Mouse (Mus musculus) R1 (cell line): ENCODE measurements around the gene Enah.

Experiments used
- DNase-seq: peaks from one replicate; pipeline ENCODE4 v3.0.0-alpha.2; 2018; ENCODE audit warnings: low read depth, low spot score

The Enah gene

DNA sequence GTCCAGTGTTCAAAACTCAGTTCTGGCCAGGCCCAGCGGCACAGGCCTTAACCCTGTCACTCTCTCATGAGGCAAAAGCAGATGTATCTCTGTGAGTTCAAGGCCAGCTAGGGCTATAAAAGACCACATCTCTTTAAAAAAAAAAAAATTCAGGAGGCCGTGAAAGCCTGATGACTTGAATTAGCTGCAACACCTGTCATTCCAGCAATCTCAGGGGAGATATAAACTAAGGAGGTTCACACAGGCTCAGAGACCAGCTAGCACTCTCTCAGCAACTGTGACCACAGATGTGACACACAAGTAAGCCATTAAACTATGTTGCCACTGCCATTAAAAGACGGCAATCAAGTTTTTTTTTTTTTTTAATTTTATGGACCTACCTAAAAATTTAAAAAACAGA is 56.0 kb downstream of the Enah start:
- no peak for DNase-seq

DNA sequence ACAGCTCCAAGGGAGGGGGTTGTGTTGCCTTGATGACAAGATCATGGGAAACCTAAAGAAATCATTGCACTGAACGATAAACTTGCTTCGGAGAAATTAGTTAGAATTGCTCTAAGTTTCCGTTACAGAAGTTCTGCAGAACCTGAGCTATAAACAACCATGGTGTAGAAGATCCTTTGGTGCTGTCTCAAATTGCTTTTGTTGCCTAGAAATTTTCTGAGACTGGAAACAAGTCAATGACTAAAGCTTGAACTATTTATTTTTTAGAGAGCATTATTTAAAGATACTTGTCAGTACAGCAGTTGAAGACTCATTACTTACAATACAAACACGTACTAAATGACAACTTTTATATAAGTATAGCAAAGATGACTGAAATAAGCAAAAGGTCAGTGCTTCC is 56.4 kb downstream of the Enah start:
- no peak for DNase-seq

DNA sequence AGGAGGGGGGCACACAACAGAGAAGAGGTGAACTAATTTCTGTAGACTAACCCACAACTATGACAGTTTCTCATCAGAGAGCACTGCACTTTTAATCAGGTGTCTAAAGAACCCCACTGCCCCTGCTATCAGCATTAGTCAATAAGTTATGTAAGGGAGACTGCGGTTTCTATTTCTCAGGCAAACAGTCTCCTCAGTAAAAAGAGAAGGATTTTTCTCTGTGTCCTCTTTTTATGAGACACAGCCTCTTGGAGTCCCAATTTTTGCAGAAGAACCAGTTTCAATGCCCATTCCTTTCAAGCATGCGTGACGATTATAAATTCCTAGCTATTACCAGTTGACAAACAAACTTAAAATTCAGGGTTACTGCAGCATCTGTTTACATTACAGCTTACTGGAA is 59.4 kb downstream of the Enah start:
- DNase-seq, result no peak

DNA sequence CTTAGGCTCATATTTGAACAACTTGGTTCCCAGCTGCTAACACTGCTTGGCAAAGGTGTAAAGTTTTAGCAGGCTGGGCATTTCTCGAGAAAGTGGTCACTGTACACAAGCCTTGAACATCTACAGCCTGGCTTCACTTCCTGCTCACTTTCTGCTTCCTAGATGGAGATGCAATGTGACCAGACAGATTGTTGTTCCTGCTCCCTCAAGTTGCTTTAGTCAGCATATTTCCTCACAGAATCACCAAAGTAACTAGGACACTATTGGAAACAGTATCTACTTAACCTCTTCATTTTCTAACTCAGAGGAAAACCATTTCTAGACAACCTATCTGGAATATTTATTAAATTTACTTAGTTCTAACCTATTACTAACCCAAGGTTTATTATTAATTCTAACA is 61.4 kb downstream of the Enah start:
- DNase-seq, result no peak

DNA sequence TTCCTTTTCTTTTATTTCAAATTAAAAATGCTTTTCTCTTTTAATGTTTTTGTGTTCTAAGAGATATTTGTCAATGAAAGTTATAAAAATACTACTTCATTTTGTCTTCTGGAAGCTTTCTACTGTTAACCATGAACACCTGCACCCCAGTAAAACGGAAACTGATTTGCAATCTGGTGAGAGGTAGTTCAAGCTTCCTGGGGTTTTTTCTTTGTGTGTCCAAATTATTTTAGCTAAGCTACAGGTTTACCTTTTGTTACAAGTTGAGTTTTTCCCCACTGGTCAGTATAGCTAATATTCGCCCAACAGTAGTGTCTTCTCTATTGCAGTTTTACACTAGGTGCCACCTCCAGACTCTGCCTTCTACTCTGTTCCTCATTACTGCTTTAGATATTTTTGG is 62.1 kb downstream of the Enah start:
- no peak for DNase-seq

DNA sequence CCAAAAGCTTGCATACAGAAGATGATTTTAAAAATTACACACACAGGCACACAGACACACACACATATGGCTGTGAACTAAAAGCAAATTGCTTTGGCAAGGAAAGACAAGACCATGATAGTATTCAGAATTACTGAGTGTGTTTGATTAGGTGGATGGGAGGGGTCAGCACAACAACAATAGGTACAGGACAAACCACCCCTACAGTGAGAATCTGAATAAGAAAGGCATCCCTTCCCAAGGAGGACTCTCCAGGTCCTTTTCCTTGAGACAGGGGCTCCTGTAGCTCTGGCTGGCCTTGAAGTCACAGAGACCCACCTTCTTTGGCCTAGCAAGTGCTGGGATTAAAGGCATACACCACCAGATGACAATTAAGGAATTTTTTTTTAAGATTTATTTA is 66.2 kb downstream of the Enah start:
- DNase-seq, result peak; percentile 94

DNA sequence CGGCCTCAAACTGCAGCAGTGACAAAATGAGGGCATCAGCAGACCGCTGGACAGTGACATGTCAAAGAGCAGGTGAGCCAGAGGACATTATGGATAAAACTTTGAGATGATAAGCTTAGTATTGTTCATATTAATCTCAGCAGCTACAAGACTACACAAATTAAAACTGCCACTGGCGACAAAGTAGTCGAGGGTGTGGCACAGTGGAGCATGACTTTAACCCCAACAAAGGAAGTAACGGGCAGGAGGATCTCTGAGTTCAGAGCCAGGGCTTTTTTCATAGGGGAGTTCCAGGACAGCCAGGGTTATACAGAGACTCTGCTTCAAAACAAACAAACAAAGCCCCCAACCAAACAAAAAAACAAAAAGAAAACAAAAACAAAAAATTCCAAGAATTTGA is 68.5 kb downstream of the Enah start:
- DNase-seq, result no peak

DNA sequence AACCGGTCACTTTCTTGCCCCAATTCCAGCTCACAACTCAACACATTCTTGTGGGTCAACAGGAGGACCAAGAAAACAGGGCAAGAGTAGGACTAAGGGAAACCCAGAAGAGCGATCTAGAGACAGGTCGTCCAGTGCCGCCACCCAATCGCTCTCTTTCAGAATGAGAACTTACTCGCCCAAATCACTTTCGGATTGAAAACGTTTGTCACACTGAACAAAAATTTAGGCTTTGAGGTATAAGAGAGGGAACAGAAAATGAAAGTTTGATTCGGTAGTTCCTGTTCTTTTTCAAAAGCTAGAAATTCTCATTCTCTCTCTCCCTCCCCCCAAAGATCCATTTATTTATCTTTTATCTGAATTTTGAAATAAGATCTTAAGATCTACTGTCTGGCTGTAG is 69.1 kb downstream of the Enah start:
- DNase-seq, result no peak

DNA sequence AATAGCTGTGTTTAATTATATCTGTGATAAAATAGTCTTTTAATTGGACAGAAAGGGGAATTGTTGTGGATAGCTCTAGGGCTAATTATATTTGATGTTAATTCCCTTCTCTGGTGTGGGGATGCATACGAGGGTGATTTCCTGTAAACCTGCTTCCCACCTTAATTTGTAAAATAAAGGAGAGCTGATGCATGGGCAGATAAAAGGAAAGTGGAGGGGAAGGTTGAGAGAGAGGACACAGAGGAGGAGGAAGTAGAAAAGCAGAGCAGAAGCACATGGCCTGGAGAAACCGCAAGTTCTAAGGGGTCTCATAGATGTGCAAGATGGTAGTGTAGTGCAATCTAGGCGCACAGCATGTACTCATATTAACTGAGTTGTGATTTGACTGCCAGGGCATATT is 71.6 kb downstream of the Enah start:
- peak; percentile 82 for DNase-seq

DNA sequence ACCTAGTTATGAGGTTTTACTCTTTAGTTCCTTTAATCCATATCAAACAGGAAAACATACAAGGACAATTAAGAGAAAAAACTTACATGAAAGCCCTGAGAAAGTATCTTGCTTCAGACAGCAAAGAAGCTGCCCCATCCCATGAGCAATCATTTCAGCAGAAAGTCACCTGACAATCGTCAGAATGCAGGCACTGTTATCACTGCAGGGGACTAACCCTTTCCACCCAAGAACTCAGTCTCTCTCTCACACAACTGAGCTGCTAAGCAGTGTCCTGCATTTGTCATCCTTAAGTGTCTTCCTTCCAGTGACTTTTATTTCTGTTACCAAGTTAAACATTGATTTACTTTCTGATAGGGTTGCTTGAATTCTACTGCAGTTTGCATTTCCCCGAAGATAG is 82.7 kb downstream of the Enah start:
- peak; percentile 53 for DNase-seq

DNA sequence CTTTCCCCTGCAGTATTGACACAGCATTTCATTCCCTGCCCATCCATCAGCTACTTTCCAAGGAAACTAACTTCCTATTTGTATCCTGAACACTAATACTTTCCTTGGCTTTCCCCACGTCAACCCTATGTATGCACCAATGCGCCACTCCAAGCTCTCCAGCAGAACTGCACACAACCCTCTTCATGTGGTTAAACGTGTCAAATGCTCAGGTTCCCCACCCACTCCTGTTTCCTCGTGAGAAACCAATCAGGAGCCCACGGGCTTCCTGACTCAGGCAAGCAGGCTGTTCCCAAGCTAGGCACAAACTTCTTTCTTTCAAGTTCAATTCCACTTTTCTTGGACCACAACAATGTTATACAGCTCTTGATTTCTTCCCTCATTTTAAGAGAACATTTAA is 91.4 kb downstream of the Enah start:
- DNase-seq, result no peak

DNA sequence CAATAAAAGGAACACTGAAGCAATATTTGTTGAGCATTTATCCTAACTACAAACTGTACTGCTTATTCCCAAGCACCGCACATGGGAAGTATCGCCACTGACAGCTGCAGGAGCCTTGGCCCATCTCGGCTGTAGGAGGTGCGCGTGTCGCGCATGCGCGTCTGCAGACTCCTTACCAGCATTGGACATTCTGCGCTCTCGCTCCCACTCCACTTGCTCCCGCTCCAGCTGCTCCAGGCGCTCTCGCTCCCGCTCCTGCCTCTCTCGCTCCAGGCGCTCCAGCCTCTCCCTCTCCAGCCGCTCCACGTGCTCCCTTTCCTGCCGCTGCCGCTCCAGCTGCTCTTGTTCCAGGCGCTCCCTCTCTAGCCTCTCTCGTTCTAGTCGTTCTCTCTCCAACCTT is 96.4 kb downstream of the Enah start:
- peak; percentile 96 for DNase-seq

DNA sequence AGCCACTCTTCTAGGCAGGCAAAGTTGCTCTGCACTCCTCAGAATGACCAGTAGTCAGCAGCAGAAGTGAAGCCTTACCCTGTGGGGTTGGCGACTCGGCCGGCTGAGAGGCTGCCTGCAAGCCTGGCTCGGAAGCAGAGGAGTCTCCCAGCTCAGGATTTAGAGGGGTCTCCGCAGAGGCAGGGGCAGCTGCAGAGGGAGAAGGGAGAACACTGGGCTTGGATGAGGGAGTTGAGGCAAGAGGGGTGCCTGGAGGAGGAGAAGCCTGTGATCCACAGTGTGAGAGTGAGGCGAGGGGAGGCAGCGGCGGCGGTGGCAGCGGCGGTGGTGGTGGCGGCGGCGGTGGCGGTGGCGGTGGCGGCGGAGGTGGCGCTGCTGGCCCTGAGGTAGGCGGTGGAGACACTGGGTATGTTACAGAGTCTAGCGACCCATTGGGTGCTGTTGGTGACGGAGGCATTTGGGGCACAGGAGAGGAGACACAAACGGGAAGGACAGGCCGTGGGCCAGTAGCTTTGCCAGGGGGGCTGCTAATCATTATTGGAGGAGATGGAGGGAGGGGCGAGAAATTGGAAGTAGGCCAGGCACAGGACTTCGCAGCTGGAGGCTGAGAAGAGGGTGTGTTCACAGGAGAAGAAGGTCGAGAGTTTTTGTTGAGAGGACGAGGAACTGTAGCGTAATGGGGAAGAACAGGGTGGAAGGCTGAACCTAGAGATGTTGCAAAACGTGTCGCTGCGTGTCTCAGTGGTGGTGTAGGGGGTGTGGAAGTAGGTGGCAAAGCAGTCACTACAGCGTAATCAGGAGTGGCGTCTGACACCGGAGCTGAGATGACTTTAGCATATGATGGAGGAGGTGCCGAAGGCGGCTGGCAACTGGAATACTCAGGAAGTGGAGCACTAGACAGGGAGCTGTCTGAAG is 98.0 kb downstream of the Enah start:
- peak; percentile 86 for DNase-seq

DNA sequence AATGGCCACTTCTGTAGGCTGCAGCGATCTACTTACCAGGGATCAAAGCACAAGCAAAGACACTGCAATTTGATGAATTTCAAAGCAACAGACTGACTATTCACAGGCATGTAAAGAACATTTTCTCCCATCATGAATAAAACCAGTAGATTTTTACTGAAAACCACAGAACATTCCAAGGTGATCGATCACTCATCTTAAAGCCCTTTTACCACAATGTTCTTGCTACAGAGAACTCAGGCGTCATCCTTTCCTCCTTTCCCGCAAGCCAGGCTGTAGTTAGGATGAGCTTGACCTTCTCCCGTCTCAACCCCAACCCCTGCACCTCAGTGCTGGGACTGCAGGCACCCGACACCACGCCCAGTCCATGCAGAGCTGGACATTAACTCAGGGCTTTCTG is 107.9 kb downstream of the Enah start:
- no peak for DNase-seq

DNA sequence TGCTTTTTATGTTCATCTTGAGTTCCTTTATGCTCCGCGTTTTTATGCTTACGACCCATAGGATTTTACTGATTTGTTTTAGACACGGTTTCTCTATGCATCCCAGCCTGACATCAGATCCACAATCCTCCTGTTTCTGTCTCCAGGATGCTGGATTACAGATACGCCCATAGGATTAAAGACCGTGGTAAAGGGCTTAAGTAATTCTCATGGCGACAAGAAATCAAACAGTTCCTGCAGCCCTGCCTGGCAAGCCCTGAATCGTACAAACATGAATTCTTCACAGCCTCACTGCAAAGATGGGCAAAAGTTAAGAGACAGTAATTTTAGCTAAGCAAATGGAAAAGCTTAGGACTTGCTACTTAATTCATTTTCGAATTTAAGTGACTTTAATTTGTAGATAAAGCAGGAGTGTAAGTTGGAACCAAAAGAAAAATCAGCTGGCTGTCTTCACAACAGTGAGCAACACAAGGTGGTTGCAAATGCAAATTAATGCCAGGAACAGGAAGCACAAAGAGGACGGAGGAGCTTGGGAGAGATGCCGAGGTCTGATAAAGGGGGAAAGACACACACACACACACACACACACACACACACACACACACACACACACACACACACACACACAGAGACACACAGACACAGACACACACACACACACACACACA is 118.0 kb downstream of the Enah start:
- no peak for DNase-seq

DNA sequence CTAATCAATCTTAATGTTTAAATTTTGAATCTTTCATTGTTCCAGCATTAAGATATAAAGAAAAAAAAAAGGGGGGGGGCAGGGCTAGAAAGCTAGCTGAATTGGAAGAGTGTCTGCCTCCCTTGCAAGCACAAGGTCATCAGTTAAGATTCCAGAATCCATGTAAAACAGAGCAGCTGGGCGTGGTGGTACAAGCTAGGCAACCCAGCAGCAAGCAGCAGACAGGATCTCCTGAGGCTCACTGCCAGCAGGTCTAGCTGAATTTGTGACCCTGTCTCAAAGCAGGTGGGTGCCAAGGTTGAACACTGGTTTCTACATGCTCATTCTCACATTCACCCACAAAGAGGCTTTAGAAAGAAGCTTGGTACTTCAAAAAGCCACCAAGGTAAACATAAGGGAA is 118.9 kb downstream of the Enah start:
- DNase-seq, result peak; percentile 69

DNA sequence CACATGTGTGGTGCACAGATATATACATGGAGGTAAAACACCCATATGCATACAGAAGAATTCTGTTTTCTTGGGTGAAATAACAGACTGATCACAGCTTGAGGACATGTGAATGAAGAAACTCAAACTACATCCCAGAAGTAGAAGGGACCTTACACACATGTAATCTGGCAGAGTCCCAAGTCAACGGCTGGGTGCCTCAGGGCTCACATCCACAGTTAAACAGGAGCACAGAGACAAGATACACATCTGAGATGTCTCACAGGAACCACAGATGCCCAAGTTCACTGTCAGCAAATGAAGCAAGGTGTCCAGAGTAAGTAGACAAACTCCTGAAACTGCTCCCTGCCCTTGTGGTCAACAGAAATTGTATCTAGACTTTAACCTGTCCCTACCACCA is 120.8 kb downstream of the Enah start:
- no peak for DNase-seq

DNA sequence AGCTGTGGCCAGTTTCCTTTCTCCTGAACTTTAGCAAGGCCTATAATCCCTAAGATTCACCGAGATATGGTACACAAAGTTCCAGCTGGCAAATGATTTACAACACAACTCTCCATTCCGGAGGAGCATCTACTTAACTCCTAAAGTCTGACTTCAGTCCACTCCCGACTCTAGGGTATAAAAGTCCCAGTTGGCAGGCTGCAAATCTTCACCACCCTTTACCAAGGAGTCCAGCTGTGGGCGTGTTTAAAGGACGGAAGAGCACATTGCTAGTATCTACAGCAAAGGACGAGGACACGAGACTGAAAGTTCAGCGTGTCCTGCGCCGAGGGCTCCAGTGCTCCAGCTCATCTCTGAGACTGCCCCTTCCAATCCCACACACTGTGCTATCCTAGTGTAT is 122.8 kb downstream of the Enah start:
- DNase-seq, result no peak

DNA sequence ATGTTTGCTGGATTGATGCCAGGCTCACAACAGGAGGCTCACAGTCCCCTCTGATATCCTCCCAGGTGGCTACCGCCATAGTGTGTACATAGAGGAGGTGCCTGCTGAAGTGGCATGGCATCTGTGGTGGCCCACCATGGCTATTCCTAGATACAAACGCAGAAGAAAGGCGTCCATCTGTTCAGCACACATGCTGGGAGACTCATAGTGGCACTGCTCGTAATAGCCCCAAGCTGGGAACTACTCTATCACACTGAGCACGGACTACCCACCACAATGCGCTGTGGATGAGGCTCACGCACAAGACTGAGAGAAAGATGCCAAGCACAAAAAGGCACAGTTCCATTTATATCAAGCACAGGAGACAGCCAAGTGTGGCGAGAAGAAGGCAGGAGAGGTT is 126.1 kb downstream of the Enah start:
- peak; percentile 50 for DNase-seq

DNA sequence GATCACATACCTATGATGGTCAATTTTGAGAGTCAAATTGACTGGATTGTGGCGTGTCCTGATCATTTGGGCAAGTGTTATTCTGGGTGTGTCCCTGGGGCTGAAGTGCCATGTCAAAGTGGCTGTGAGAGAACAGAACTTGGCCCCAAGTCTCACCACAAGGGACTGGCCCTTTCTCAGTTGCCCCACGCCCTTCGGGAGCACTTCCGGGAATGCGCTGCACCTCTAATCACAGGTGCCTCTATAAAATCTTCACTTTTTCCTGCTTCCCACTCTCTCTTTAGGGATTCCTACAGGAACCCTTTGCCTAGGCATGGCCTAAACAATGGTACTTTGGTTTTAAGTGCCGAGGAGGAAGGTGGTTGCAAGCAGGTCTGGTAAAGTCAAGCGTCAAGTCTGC is 130.1 kb downstream of the Enah start:
- DNase-seq, result no peak

DNA sequence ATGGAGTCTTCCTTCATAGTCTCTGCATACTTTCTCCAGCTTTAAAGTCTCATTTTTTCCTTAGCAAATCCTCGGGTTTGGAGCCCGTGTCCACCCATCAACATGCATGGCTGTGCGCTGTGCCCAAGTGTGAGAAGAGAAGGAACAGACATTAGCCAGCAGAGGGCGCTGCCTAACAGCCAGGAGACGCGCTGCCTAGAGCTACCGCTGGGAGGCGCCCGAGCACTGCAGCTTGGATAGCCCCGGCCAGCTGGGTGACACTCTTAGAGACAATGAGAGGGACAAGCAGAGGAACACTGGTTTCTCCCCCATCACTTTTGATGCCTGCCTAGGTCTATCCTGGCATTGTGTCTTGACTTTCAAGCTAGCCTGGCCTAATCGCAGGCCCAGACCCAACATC is 131.0 kb downstream of the Enah start:
- peak; percentile 88 for DNase-seq

DNA sequence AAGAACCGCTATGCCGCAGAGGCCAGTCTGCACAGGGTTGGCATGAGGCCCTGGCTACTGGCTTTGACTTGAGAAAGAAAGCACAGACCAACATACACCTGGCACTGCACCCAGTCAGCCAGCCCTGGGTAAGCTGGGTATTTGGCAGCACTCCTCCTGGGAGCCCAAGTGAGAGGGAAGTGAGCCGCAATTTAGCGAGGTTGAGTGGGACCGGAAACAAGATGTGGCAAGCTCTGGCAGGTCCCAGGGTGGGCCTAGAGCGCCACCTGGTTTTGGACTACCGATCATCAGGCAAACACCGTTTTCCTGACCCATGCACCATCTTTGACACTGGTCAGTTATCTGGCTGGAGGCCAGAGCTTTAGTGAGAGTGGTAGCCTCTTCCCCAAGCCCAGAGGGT is 138.3 kb downstream of the Enah start:
- DNase-seq, result peak; percentile 87

DNA sequence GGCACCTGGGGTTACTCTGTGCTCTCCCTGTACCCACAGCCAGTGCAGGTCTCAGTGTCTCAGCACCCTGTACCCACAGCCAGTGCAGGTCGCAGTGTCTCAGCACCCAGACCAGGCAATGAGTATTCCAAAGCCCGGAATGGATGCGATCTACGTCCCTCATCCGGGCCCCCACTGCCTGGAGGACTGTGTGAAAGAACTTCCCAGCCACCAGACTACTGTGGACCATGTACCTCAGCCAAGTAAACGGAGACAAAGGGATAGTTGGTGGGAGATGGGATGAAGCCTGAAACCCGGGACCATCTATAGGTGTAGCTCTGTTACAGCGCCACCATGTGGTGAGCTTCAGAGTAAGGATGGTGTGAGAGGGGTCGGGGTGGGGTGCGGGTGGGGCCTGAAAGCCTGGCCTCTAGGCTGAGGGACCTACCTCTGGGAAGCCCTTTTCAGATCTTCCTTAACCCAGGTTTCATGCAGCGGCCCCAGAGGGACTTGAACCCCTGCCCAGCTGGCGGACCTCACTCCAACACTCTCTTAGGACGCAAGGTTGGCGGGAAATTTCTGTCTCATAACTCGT is 139.0 kb downstream of the Enah start:
- peak; percentile 89 for DNase-seq
